Mouse (Mus musculus): ENCODE data around the gene Sfxn3. TPM values are rescaled to one million over a fixed set of nuclear protein-coding genes. Genes with fewer than 3 reads are reported as not detected.

Gene Sfxn3
- 2.9 and 3.1 TPM in 2 replicates for polyA plus RNA-seq (2015; fragmentation: Nextera tagmentation; extraction: Ambion mirVana)

- Histone ChIP-seq H3K9ac (peak within 1 kb of the TSS; percentile 59), H3K9me3 (replicated peaks) (no peaks in the 10 kb centered on the region), H3K27ac (replicated peaks) (peak within 1 kb of the TSS; percentile 82), H3K27me3 (peaks cover 48% of the 10 kb centered on the region), H3K36me3 (replicated peaks) (no peaks in the 10 kb centered on the region), H3K4me2 (peak within 1 kb of the TSS; percentile 89), H3K4me1 (replicated peaks) (peaks cover 33% of the 10 kb centered on the region), H3K4me3 (replicated peaks) (peak within 1 kb of the TSS; percentile 64)
- ATAC-seq (ENCODE audit: insufficient read depth) = peak; percentile 86
- WGBS (ENCODE audit: insufficient replicate concordance) = under 1% methylated on average over 26 of the region's 26 CpGs
Observed at GRCm38 (mm10) chr19:45047417-45047934, at the start of gene Sfxn3. Sfxn3 (plus strand) TSS chr19:45047503.

- ATAC-seq (ENCODE audit: insufficient read depth) = no peak
- Histone ChIP-seq H3K9ac (no peak overlapping the region), H3K27ac (replicated peaks) (no peak overlapping the region), H3K4me3 (replicated peaks) (no peak overlapping the region), H3K4me1 (replicated peaks) (peaks cover 12% of the 10 kb centered on the region; the same call in 1 of the 2 replicates), H3K36me3 (replicated peaks) (peaks cover 18% of the 10 kb centered on the region; the same call in 1 of the 2 replicates), H3K4me2 (no peak overlapping the region), H3K9me3 (replicated peaks) (no peaks in the 10 kb centered on the region), H3K27me3 (no peaks in the 10 kb centered on the region; the same call in 1 of the 2 replicates)
- 69% methylated on average over 11 of the region's 11 CpGs for WGBS (ENCODE audit: insufficient replicate concordance)
Observed at GRCm38 (mm10) chr19:44997786-44998185, 49.5 kb upstream of the Sfxn3 start.

GRCm38 (mm10) chr19:44999647-45000046, 47.7 kb upstream of the Sfxn3 start:
- H3K9me3 ChIP-seq (replicated peaks) = no peaks in the 10 kb centered on the region
- H3K4me1 ChIP-seq (replicated peaks) = peaks cover 10% of the 10 kb centered on the region; the same call in 1 of the 2 replicates
- ATAC-seq (ENCODE audit: insufficient read depth) = no peak
- H3K27ac ChIP-seq (replicated peaks) = no peak overlapping the region
- H3K27me3 ChIP-seq = no peaks in the 10 kb centered on the region; the same call in 1 of the 2 replicates
- WGBS (ENCODE audit: insufficient replicate concordance) = 73% methylated on average over 8 of the region's 8 CpGs
- no peak overlapping the region for H3K4me2 ChIP-seq
- no peak overlapping the region for H3K9ac ChIP-seq
- no peak overlapping the region for H3K4me3 ChIP-seq (replicated peaks)
- H3K36me3 ChIP-seq (replicated peaks) = peaks cover 36% of the 10 kb centered on the region

GRCm38 (mm10) chr19:45002301-45002700, 45.0 kb upstream of the Sfxn3 start:
- no peak overlapping the region for H3K9ac ChIP-seq
- no peaks in the 10 kb centered on the region; the same call in 1 of the 2 replicates for H3K27me3 ChIP-seq
- WGBS (ENCODE audit: insufficient replicate concordance) = 60% methylated on average over 3 of the region's 3 CpGs

GRCm38 (mm10) chr19:45003740-45004516, 43.4 kb upstream of the Sfxn3 start:
- Histone ChIP-seq H3K4me3 (replicated peaks) (no peak overlapping the region), H3K4me2 (no peak overlapping the region), H3K36me3 (replicated peaks) (peaks cover 35% of the 10 kb centered on the region), H3K27ac (replicated peaks) (no peak overlapping the region), H3K9ac (no peak overlapping the region), H3K27me3 (no peaks in the 10 kb centered on the region; the same call in 1 of the 2 replicates), H3K4me1 (replicated peaks) (peaks cover 35% of the 10 kb centered on the region), H3K9me3 (replicated peaks) (no peaks in the 10 kb centered on the region)
- 80% methylated on average over 7 of the region's 7 CpGs for WGBS (ENCODE audit: insufficient replicate concordance)
- no peak for ATAC-seq (ENCODE audit: insufficient read depth)

More at GRCm38 (mm10) chr19:45002301-45002700, 45.0 kb upstream of the Sfxn3 start:
- no peak overlapping the region for H3K4me2 ChIP-seq
- no peak overlapping the region for H3K27ac ChIP-seq (replicated peaks)
- peaks cover 37% of the 10 kb centered on the region for H3K36me3 ChIP-seq (replicated peaks)
- H3K4me3 ChIP-seq (replicated peaks) = no peak overlapping the region
- H3K9me3 ChIP-seq (replicated peaks) = no peaks in the 10 kb centered on the region
- H3K4me1 ChIP-seq (replicated peaks) = peaks cover 19% of the 10 kb centered on the region
- no peak for ATAC-seq (ENCODE audit: insufficient read depth)

GRCm38 (mm10) chr19:45005444-45005843, 41.9 kb upstream of the Sfxn3 start, which contains the start of gene Twnk:
Twnk (plus strand) TSS chr19:45005663.
- Histone ChIP-seq H3K9me3 (replicated peaks) (no peaks in the 10 kb centered on the region), H3K4me1 (replicated peaks) (peaks cover 35% of the 10 kb centered on the region), H3K9ac (peak within 1 kb of the TSS; percentile 75), H3K4me2 (peak within 1 kb of the TSS; percentile 95), H3K27ac (replicated peaks) (peak within 1 kb of the TSS; percentile 79), H3K27me3 (no peaks in the 10 kb centered on the region; the same call in 1 of the 2 replicates), H3K4me3 (replicated peaks) (peak within 1 kb of the TSS; percentile 80), H3K36me3 (replicated peaks) (peaks cover 44% of the 10 kb centered on the region)
- WGBS (ENCODE audit: insufficient replicate concordance) = 6% methylated on average over 16 of the region's 16 CpGs
- ATAC-seq (ENCODE audit: insufficient read depth) = peak; percentile 18; the same call in 1 of the 2 replicates

GRCm38 (mm10) chr19:45005957-45006712, 41.2 kb upstream of the Sfxn3 start, which contains the start of gene Mrpl43:
Mrpl43 (minus strand) TSS chr19:45006442.
- Histone ChIP-seq H3K27ac (replicated peaks) (peak within 1 kb of the TSS; percentile 79), H3K9ac (peak within 1 kb of the TSS; percentile 75), H3K4me2 (peak within 1 kb of the TSS; percentile 95), H3K4me3 (replicated peaks) (peak within 1 kb of the TSS; percentile 80), H3K36me3 (replicated peaks) (peaks cover 46% of the 10 kb centered on the region), H3K27me3 (no peaks in the 10 kb centered on the region), H3K4me1 (replicated peaks) (peaks cover 35% of the 10 kb centered on the region), H3K9me3 (replicated peaks) (no peaks in the 10 kb centered on the region)
- peak; percentile 84 for ATAC-seq (ENCODE audit: insufficient read depth)
- under 1% methylated on average over 82 of the region's 82 CpGs for WGBS (ENCODE audit: insufficient replicate concordance)

GRCm38 (mm10) chr19:45007021-45007420, 40.3 kb upstream of the Sfxn3 start:
- peaks cover 52% of the 10 kb centered on the region for H3K36me3 ChIP-seq (replicated peaks)
- H3K27me3 ChIP-seq = no peaks in the 10 kb centered on the region
- peak overlapping the region; percentile 80 for H3K4me3 ChIP-seq (replicated peaks)
- peak overlapping the region; percentile 95 for H3K4me2 ChIP-seq
- peak overlapping the region; percentile 79 for H3K27ac ChIP-seq (replicated peaks)
- WGBS (ENCODE audit: insufficient replicate concordance) = 26% methylated on average over 17 of the region's 17 CpGs
- H3K9ac ChIP-seq = peak overlapping the region; percentile 75
- peaks cover 35% of the 10 kb centered on the region for H3K4me1 ChIP-seq (replicated peaks)
- ATAC-seq (ENCODE audit: insufficient read depth) = no peak
- no peaks in the 10 kb centered on the region for H3K9me3 ChIP-seq (replicated peaks)

GRCm38 (mm10) chr19:45007425-45008191, 39.7 kb upstream of the Sfxn3 start:
- no peak for ATAC-seq (ENCODE audit: insufficient read depth)
- peak overlapping the region; percentile 95 for H3K4me2 ChIP-seq
- H3K9ac ChIP-seq = peak overlapping the region; percentile 75
- H3K4me1 ChIP-seq (replicated peaks) = peaks cover 35% of the 10 kb centered on the region
- 65% methylated on average over 20 of the region's 20 CpGs for WGBS (ENCODE audit: insufficient replicate concordance)
- no peaks in the 10 kb centered on the region for H3K27me3 ChIP-seq
- H3K27ac ChIP-seq (replicated peaks) = peak overlapping the region; percentile 79
- H3K4me3 ChIP-seq (replicated peaks) = peak overlapping the region; percentile 80
- peaks cover 57% of the 10 kb centered on the region for H3K36me3 ChIP-seq (replicated peaks)
- H3K9me3 ChIP-seq (replicated peaks) = no peaks in the 10 kb centered on the region

GRCm38 (mm10) chr19:45010646-45011045, 36.7 kb upstream of the Sfxn3 start:
- Histone ChIP-seq H3K4me3 (replicated peaks) (no peak overlapping the region), H3K4me1 (replicated peaks) (peaks cover 49% of the 10 kb centered on the region), H3K9me3 (replicated peaks) (no peaks in the 10 kb centered on the region), H3K27ac (replicated peaks) (no peak overlapping the region), H3K36me3 (replicated peaks) (peaks cover 36% of the 10 kb centered on the region), H3K27me3 (peaks cover 5% of the 10 kb centered on the region; the same call in 1 of the 2 replicates), H3K9ac (no peak overlapping the region), H3K4me2 (no peak overlapping the region)
- 71% methylated on average over 4 of the region's 4 CpGs for WGBS (ENCODE audit: insufficient replicate concordance)
- no peak for ATAC-seq (ENCODE audit: insufficient read depth)

Measured in liver, embryonic 15.5 days (tissue).